Mouse (Mus musculus) kidney, embryonic 16.5 days (tissue): ENCODE results near the gene Tbxa2r. TPM values are rescaled to one million over a fixed set of nuclear protein-coding genes. Genes with fewer than 3 reads are reported as not detected.

Experiments
- ATAC-seq: fragments of 200-750 bp; cut with Nextera tagmentation; 2 replicates; pipeline ENCODE4 v1.8.0; 2017; ENCODE audit warnings: moderate TSS enrichment; ENCODE audit not compliant: low FRiP score, low TSS enrichment
- H3K27ac ChIP-seq: fragments of 300-500 bp; sonication (generic); 2 replicates; pipeline ENCODE4 v1.5.1; 2014; ENCODE audit warnings: low read length
- H3K27me3 ChIP-seq: fragments of 300-500 bp; sonication (generic); 2 replicates; pipeline ENCODE4 v1.6.1; 2014; ENCODE audit warnings: low read length, control low read depth, mixed read lengths; ENCODE audit not compliant: insufficient read depth
- H3K36me3 ChIP-seq: fragments of 300-500 bp; sonication (generic); 2 replicates; pipeline ENCODE4 v1.6.1; 2014; ENCODE audit warnings: low read length, control low read depth, mixed read lengths; ENCODE audit not compliant: insufficient read depth
- H3K4me1 ChIP-seq: fragments of 300-500 bp; sonication (generic); 2 replicates; pipeline ENCODE4 v1.6.1; 2014; ENCODE audit warnings: low read length, control low read depth, mixed read lengths; ENCODE audit not compliant: insufficient read depth
- H3K4me2 ChIP-seq: fragments of 300-500 bp; sonication (generic); replicated peaks from 2 replicates; pipeline ENCODE4 v1.6.1; 2014; ENCODE audit warnings: low read depth, low read length
- H3K4me3 ChIP-seq: fragments of 300-500 bp; sonication (generic); 2 replicates; pipeline ENCODE4 v1.5.1; 2014; ENCODE audit warnings: mild to moderate bottlenecking, low read length
- H3K9ac ChIP-seq: fragments of 300-500 bp; sonication (generic); replicated peaks from 2 replicates; pipeline ENCODE4 v1.6.1; 2014; ENCODE audit warnings: low read length
- H3K9me3 ChIP-seq: fragments of 300-500 bp; sonication (generic); 2 replicates; pipeline ENCODE4 v1.6.1; 2016; ENCODE audit warnings: low read length, control low read depth
- WGBS: fragments of 180-500 bp; shearing (Covaris S2); extraction: QIAGEN DNeasy Blood & Tissue Kit; methylation state at CpG from one replicate; pipeline ENCODE4 v1.1.7; 2014; 5-methylcytosine and 5-hydroxymethylcytosine counted together
- polyA plus RNA-seq: library from polyadenylated mRNA; unstranded; fragments of >200 nt; fragmentation: Nextera tagmentation; extraction: Ambion mirVana; gene quantifications from 2 replicates; pipeline ENCODE4 v1.2.1, GENCODE M21; 2015

Gene Tbxa2r
- polyA plus RNA-seq, 1 experiment from 2014 or later: 20.2 TPM

GRCm38 (mm10) chr10:81289811-81290210 lies 38.7 kb upstream of the Tbxa2r start:
- 52% methylated on average over 14 of the region's 14 CpGs for WGBS
- Histone ChIP-seq H3K9me3 (no peaks in the 10 kb centered on the region), H3K36me3 (no peaks in the 10 kb centered on the region), H3K4me2 (peak overlapping the region; percentile 44), H3K27ac (no peak overlapping the region), H3K9ac (peak overlapping the region; percentile 34; the same call in 1 of the 2 replicates), H3K4me3 (no peak overlapping the region), H3K27me3 (peaks cover 26% of the 10 kb centered on the region), H3K4me1 (peaks cover 41% of the 10 kb centered on the region)
- no peak for ATAC-seq

GRCm38 (mm10) chr10:81290698-81291460 lies 37.7 kb upstream of the Tbxa2r start:
- 14% methylated on average over 24 of the region's 24 CpGs for WGBS
- no peak for ATAC-seq
- Histone ChIP-seq H3K9ac (peak overlapping the region; percentile 22), H3K4me3 (peak overlapping the region; percentile 35), H3K4me2 (peak overlapping the region; percentile 44), H3K36me3 (no peaks in the 10 kb centered on the region), H3K4me1 (peaks cover 46% of the 10 kb centered on the region), H3K27me3 (peaks cover 20% of the 10 kb centered on the region; the same call in 1 of the 2 replicates), H3K27ac (peak overlapping the region; percentile 71), H3K9me3 (no peaks in the 10 kb centered on the region)

- WGBS: 65% methylated on average over 9 of the region's 9 CpGs
- H3K9ac ChIP-seq: peak within 1 kb of the TSS; percentile 22
- no peaks in the 10 kb centered on the region for H3K9me3 ChIP-seq
- peaks cover 42% of the 10 kb centered on the region for H3K4me1 ChIP-seq
- ATAC-seq: no peak
- H3K27ac ChIP-seq: peak within 1 kb of the TSS; percentile 71
- peak within 1 kb of the TSS; percentile 93 for H3K4me2 ChIP-seq
- H3K4me3 ChIP-seq: peak within 1 kb of the TSS; percentile 94
- H3K36me3 ChIP-seq: no peaks in the 10 kb centered on the region
- peaks cover 20% of the 10 kb centered on the region; the same call in 1 of the 2 replicates for H3K27me3 ChIP-seq
Measured at GRCm38 (mm10) chr10:81291511-81292104, 36.9 kb upstream of the Tbxa2r start, which contains the start of gene Tjp3. Gene Tjp3 (minus strand): TSS chr10:81291581.

- Histone ChIP-seq H3K27ac (peak within 1 kb of the TSS; percentile 88), H3K36me3 (no peaks in the 10 kb centered on the region), H3K4me2 (peak within 1 kb of the TSS; percentile 93), H3K4me1 (peaks cover 42% of the 10 kb centered on the region), H3K27me3 (peaks cover 20% of the 10 kb centered on the region; the same call in 1 of the 2 replicates), H3K9me3 (no peaks in the 10 kb centered on the region), H3K4me3 (peak within 1 kb of the TSS; percentile 94), H3K9ac (peak within 1 kb of the TSS; percentile 87)
- ATAC-seq: peak; percentile 95
- under 1% methylated on average over 64 of the region's 80 CpGs for WGBS
Measured at GRCm38 (mm10) chr10:81292554-81293333, 35.8 kb upstream of the Tbxa2r start, which contains the start of gene Pip5k1c. Gene Pip5k1c (plus strand): TSS chr10:81292963.

DNA sequence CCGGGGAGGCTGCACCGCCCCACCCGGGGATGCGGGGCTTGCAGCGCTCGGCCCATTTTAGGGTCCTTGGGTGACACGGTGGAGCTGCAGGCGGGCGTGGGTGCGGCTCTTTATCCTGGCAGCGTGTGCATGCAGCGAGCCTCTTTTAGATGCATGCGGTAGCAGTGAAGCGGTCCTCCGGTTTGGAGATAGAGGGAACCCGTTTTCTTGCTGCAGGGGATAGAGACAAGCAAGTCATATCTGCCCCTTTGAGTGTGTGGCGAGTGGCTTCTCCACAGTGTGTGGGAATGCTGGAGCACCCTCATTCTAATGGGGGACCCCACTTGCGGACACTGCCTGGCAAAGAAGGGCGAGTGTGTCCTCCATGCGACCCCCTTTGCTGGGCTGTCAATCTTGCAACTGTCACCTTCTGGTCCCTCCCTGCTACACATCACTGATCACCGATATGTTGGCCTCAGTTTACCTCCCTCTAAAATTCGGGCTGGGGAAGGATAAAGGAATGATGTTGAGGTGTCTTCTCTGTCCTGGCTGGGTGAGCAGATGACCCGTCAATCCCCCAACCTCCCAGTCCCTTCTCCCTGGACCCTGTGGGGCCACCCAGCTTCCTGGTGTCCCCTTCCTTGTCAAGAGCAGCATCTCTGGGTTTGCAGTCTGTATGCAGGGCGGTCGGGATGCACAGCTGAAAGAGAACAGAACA lies 35.0 kb upstream of the Tbxa2r start:
- Histone ChIP-seq H3K9ac (peak overlapping the region; percentile 87), H3K4me1 (peaks cover 40% of the 10 kb centered on the region), H3K27ac (peak overlapping the region; percentile 88), H3K4me2 (peak overlapping the region; percentile 93), H3K4me3 (peak overlapping the region; percentile 94), H3K9me3 (no peaks in the 10 kb centered on the region), H3K27me3 (peaks cover 20% of the 10 kb centered on the region; the same call in 1 of the 2 replicates), H3K36me3 (no peaks in the 10 kb centered on the region)
- ATAC-seq: peak; percentile 0; the same call in 1 of the 2 replicates
- 2% methylated on average over 25 of the region's 25 CpGs for WGBS

DNA sequence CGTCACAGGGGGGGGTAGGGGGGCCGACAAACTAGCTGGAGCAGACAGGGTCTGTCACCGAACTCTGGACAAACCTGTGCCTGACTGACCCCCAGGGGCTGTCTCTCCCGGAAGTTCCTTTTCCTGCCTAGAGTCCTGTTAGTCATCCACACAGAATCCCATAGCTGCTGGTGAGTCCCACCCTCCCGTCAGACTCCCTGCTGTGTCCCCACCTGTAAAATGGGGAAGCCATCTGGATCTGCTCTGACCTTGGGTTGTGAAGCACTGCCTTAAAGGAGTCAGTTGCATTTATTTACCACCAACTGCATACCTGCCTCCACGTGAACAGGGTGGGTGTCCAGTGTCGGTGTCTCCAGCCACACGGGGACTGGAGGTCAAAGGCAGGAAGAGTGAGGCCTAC lies 34.1 kb upstream of the Tbxa2r start:
- H3K36me3 ChIP-seq: no peaks in the 10 kb centered on the region
- peaks cover 20% of the 10 kb centered on the region; the same call in 1 of the 2 replicates for H3K27me3 ChIP-seq
- H3K4me2 ChIP-seq: peak overlapping the region; percentile 93
- WGBS: 26% methylated on average over 8 of the region's 8 CpGs
- peaks cover 46% of the 10 kb centered on the region for H3K4me1 ChIP-seq
- peak overlapping the region; percentile 94 for H3K4me3 ChIP-seq
- no peak for ATAC-seq
- no peak overlapping the region for H3K27ac ChIP-seq
- H3K9me3 ChIP-seq: no peaks in the 10 kb centered on the region
- H3K9ac ChIP-seq: peak overlapping the region; percentile 87

GRCm38 (mm10) chr10:81295185-81295584 lies 33.3 kb upstream of the Tbxa2r start:
- no peak overlapping the region for H3K9ac ChIP-seq
- H3K36me3 ChIP-seq: no peaks in the 10 kb centered on the region
- no peaks in the 10 kb centered on the region for H3K9me3 ChIP-seq
- peaks cover 51% of the 10 kb centered on the region for H3K4me1 ChIP-seq
- H3K4me2 ChIP-seq: no peak overlapping the region
- no peak for ATAC-seq
- WGBS: 88% methylated on average over 6 of the region's 6 CpGs
- H3K4me3 ChIP-seq: no peak overlapping the region
- no peak overlapping the region for H3K27ac ChIP-seq
- H3K27me3 ChIP-seq: peaks cover 15% of the 10 kb centered on the region; the same call in 1 of the 2 replicates

GRCm38 (mm10) chr10:81297246-81297645 lies 31.3 kb upstream of the Tbxa2r start:
- Histone ChIP-seq H3K4me1 (peaks cover 70% of the 10 kb centered on the region), H3K4me3 (no peak overlapping the region), H3K36me3 (no peaks in the 10 kb centered on the region), H3K9ac (peak overlapping the region; percentile 40; the same call in 1 of the 2 replicates), H3K27ac (peak overlapping the region; percentile 80), H3K9me3 (no peaks in the 10 kb centered on the region), H3K4me2 (0 out of 2 replicates have a peak overlapping the region, but pooled peaks have one; percentile 14), H3K27me3 (no peaks in the 10 kb centered on the region)
- 75% methylated on average over 6 of the region's 6 CpGs for WGBS
- no peak for ATAC-seq

DNA sequence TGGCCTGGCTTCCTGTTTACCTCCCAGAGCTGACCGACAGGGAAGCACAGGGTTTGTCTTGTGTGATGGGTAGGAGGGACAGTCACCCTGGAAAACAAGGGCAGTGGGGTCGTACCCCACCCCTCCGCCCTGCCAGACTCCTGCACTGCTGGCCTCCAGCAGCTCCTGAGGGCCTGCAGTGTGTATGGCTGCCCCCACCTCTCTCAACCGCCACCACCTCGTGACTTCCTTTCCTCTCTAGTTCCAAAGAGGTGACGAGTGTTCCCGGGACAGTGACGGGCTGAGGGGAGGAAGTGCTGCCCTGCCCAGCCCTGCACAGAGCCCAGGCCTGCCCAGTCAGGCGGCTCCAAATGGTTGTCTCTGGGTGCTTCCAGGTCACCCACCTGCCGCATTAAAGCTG lies 30.7 kb upstream of the Tbxa2r start:
- peaks cover 75% of the 10 kb centered on the region for H3K4me1 ChIP-seq
- 27% methylated on average over 9 of the region's 10 CpGs for WGBS
- H3K27me3 ChIP-seq: no peaks in the 10 kb centered on the region
- ATAC-seq: peak; percentile 43
- no peak overlapping the region for H3K4me3 ChIP-seq
- H3K27ac ChIP-seq: peak overlapping the region; percentile 80
- no peaks in the 10 kb centered on the region for H3K9me3 ChIP-seq
- H3K4me2 ChIP-seq: peak overlapping the region; percentile 14
- H3K36me3 ChIP-seq: no peaks in the 10 kb centered on the region
- H3K9ac ChIP-seq: peak overlapping the region; percentile 40; the same call in 1 of the 2 replicates
